Mouse (Mus musculus) lung, adult 2 months (tissue): ENCODE data around the gene Gm21719. TPM values are rescaled to one million over a fixed set of nuclear protein-coding genes. Genes with fewer than 3 reads are reported as not detected.
"Not testable (repeated sequence)": the region's sequence is repeated elsewhere in the genome, so short reads cannot be mapped to it uniquely, and the experiment has no call there.

Source experiments
- DNase-seq: peaks from one replicate; pipeline ENCODE4 v3.0.0; 2022
- H3K4me1 ChIP-seq: fragments of 200-500 bp; 2 replicates; pipeline ENCODE4 v1.6.1; 2011; ENCODE audit warnings: low read length; ENCODE audit not compliant: control insufficient read depth, insufficient read depth
- H3K4me3 ChIP-seq: fragments of 200-500 bp; replicated peaks from 2 replicates; pipeline ENCODE3; 2011; ENCODE audit warnings: low read depth, mild to moderate bottlenecking, control low read depth, low read length; ENCODE audit errors: extremely low read depth
- WGBS: fragments of 180-500 bp; shearing (Covaris S2); methylation state at CpG from one replicate; pipeline ENCODE4 v1.1.7; 2018; 5-methylcytosine and 5-hydroxymethylcytosine counted together
- polyA plus RNA-seq: library from polyadenylated mRNA; depleted of rRNA; stranded (reverse); fragments of >200 nt; gene quantifications from 2 replicates; pipeline ENCODE4 v1.2.3, GENCODE M21; 2012; rRNA removed

Gene Gm21719
- not detected in 2 replicates for polyA plus RNA-seq

DNA sequence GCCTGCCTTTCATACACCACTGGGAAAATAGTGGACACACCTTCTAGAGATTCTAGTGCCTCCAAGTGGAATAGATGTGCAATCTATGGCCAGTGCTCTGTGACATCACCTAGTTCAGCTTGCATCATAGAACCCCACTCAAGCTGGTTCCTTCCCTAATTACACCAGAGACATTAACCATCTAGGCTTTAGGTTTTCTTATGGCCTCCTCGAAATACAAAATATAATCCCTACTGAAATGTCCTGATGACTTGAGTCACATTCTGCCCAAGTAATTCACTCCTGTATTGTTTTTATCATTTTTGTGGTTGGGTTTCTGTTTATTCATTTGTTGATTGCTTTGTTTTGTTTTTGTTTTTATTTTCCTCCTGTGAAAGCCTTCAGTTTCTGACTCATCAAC lies at the start of gene Gm21719:
Gene Gm21719, minus strand, starts transcription at position 101 of the 400 bp plus-strand sequence.
- not testable (repeated sequence) for H3K4me3 ChIP-seq, H3K4me1 ChIP-seq, DNase-seq
- WGBS: no CpG with 5 or more reads among the region's 1 CpGs

Other genes starting within 250 kb of the Gm21719 start
- gene Gm28919, start 99.3 kb downstream of the Gm21719 start, polyA plus RNA-seq: not detected in 2 replicates
- gene Gm20830, start 235.4 kb upstream of the Gm21719 start, polyA plus RNA-seq: not detected in 2 replicates